Mouse (Mus musculus): ENCODE measurements around the gene Olfr1504. TPM values are rescaled to one million over a fixed set of nuclear protein-coding genes. Genes with fewer than 3 reads are reported as not detected.
"Not testable (repeated sequence)": the region's sequence is repeated elsewhere in the genome, so short reads cannot be mapped to it uniquely, and the experiment has no call there.

Gene Olfr1504
- not detected in 2 replicates for polyA plus RNA-seq (2012; rRNA removed)

DNA sequence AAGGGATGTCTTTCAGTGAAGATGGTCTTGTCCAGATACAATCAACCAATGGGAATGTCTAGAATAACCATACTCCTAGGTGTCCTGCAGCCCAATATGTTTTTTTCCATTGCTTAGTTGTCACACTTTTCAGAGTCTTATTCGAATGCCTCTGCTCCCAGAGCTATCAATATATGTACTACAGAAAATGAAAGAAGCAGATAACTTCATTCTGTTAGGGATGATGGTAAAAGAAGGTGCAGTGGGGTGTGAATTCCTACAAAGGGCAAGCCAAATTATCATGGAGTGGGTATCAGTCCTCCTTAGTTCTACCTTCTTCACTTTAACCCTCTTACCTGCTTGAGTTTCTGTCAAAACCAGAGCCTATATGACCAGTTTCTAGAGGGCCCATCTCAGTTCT lies at the start of gene Olfr1504:
Gene Olfr1504 (minus strand): TSS at position 101 of the 400 bp plus-strand sequence.
- no peak for DNase-seq (ENCODE audit: low read depth, low spot score)
- 21% methylated on average over 1 of the region's 1 CpGs for WGBS

GRCm38 (mm10) chr19:13913230-13913629 lies 15.5 kb upstream of the Olfr1504 start, which contains the start of gene Olfr1505:
Gene Olfr1505 (plus strand): TSS chr19:13913530.
- DNase-seq (ENCODE audit: low read depth, low spot score), result no peak
- 57% methylated on average over 2 of the region's 2 CpGs for WGBS

- WGBS, result 79% methylated on average over 1 of the region's 1 CpGs
- DNase-seq (ENCODE audit: low read depth, low spot score), result no peak
Observed at GRCm38 (mm10) chr19:13861495-13861894, 36.2 kb downstream of the Olfr1504 start, which contains the start of gene Olfr1502. Gene Olfr1502 (plus strand): TSS chr19:13861795.

GRCm38 (mm10) chr19:13850592-13850991 lies 47.1 kb downstream of the Olfr1504 start, which contains the start of gene Olfr1501:
Gene Olfr1501 (minus strand): TSS chr19:13850692.
- not testable (repeated sequence) for DNase-seq (ENCODE audit: low read depth, low spot score)

Other genes starting within 250 kb of the Olfr1504 start
- not detected in 2 replicates for gene Olfr1490, start 246.8 kb downstream of the Olfr1504 start, polyA plus RNA-seq (2012; rRNA removed)
- gene Olfr1491, start 200.7 kb downstream of the Olfr1504 start, polyA plus RNA-seq (2012; rRNA removed), result not detected in 2 replicates
- not detected in 2 replicates for gene Olfr1493-ps1, start 174.7 kb downstream of the Olfr1504 start, polyA plus RNA-seq (2012; rRNA removed)
- not detected in 2 replicates for gene Olfr1494, start 158.2 kb downstream of the Olfr1504 start, polyA plus RNA-seq (2012; rRNA removed)
- not detected in 2 replicates for gene Olfr1495, start 133.3 kb downstream of the Olfr1504 start, polyA plus RNA-seq (2012; rRNA removed)
- not detected in 2 replicates for gene Olfr1496, start 120.0 kb downstream of the Olfr1504 start, polyA plus RNA-seq (2012; rRNA removed)
- not detected in 2 replicates for gene Olfr1497, start 99.7 kb downstream of the Olfr1504 start, polyA plus RNA-seq (2012; rRNA removed)
- not detected in 2 replicates for gene Olfr1499, start 78.5 kb downstream of the Olfr1504 start, polyA plus RNA-seq (2012; rRNA removed)
- gene Olfr1500, start 67.4 kb downstream of the Olfr1504 start, polyA plus RNA-seq (2012; rRNA removed), result not detected in 2 replicates
- not detected in 2 replicates for gene Olfr1501, start 47.2 kb downstream of the Olfr1504 start, polyA plus RNA-seq (2012; rRNA removed)
- gene Olfr1502, start 36.1 kb downstream of the Olfr1504 start, polyA plus RNA-seq (2012; rRNA removed), result not detected in 2 replicates
- gene Olfr1505, start 15.6 kb upstream of the Olfr1504 start, polyA plus RNA-seq (2012; rRNA removed), result not detected in 2 replicates

Measured in large intestine, adult 2 months (tissue).